Mouse (Mus musculus) hindbrain, embryonic 16.5 days (tissue): ENCODE measurements at regions not wholly inside any gene's neighbourhood (a gene's known extent, or its start where the extent isn't known, plus 50 kb on each side); places are given as distances from the start of the nearest gene placed in this dataset.
A peak's percentile ranks its signal among the peaks of the same experiment; 100 is the strongest.

Experiments used
- ATAC-seq: fragments of 200-750 bp; cut with Nextera tagmentation; 2 replicates; pipeline ENCODE4 v1.8.0; 2017; ENCODE audit warnings: moderate TSS enrichment, moderate library complexity
- H3K27ac ChIP-seq: fragments of 300-500 bp; sonication (generic); 2 replicates; pipeline ENCODE4 v1.5.1; 2014; ENCODE audit warnings: low read depth, mild to moderate bottlenecking, control low read depth, low read length, moderate library complexity
- H3K27me3 ChIP-seq: fragments of 300-500 bp; sonication (generic); replicated peaks from 2 replicates; pipeline ENCODE4 v1.6.1; 2014; ENCODE audit warnings: low read length; ENCODE audit not compliant: control insufficient read depth, insufficient read depth
- H3K36me3 ChIP-seq: fragments of 300-500 bp; sonication (generic); 2 replicates; pipeline ENCODE4 v1.6.1; 2014; ENCODE audit warnings: mild to moderate bottlenecking, low read length, moderate library complexity, mixed read lengths; ENCODE audit not compliant: control insufficient read depth, insufficient read depth
- H3K4me1 ChIP-seq: fragments of 300-500 bp; sonication (generic); 2 replicates; pipeline ENCODE4 v1.6.1; 2014; ENCODE audit warnings: low read depth, low read length; ENCODE audit not compliant: control insufficient read depth, insufficient read depth
- H3K4me2 ChIP-seq: fragments of 300-500 bp; sonication (generic); 2 replicates; pipeline ENCODE4 v1.6.1; 2014; ENCODE audit warnings: mild to moderate bottlenecking, low read length, control low read depth, moderate library complexity
- H3K4me3 ChIP-seq: fragments of 300-500 bp; sonication (generic); 2 replicates; pipeline ENCODE4 v1.5.1; 2014; ENCODE audit warnings: mild to moderate bottlenecking, low read length, control low read depth, moderate library complexity
- H3K9ac ChIP-seq: fragments of 300-500 bp; sonication (generic); 2 replicates; pipeline ENCODE4 v1.6.1; 2014; ENCODE audit warnings: low read depth, mild to moderate bottlenecking, control low read depth, low read length, moderate library complexity
- H3K9me3 ChIP-seq: fragments of 300-500 bp; sonication (generic); 2 replicates; pipeline ENCODE4 v1.6.1; 2014; ENCODE audit warnings: mild to moderate bottlenecking, low read length, moderate library complexity; ENCODE audit not compliant: control insufficient read depth
- WGBS: fragments of 180-500 bp; shearing (Covaris S2); extraction: QIAGEN DNeasy Blood & Tissue Kit; methylation state at CpG from one replicate; pipeline ENCODE4 v1.1.7; 2014; 5-methylcytosine and 5-hydroxymethylcytosine counted together

- no peak overlapping the region for H3K27ac ChIP-seq
- no peaks in the 10 kb centered on the region for H3K36me3 ChIP-seq
- H3K27me3 ChIP-seq, result no peaks in the 10 kb centered on the region
- no peaks in the 10 kb centered on the region for H3K9me3 ChIP-seq
- H3K9ac ChIP-seq, result no peak overlapping the region
- ATAC-seq, result no peak
- 88% methylated on average over 13 of the region's 13 CpGs for WGBS
- no peak overlapping the region for H3K4me2 ChIP-seq
- H3K4me1 ChIP-seq, result peaks cover 5% of the 10 kb centered on the region; the same call in 1 of the 2 replicates
- H3K4me3 ChIP-seq, result no peak overlapping the region
These were observed 54.4 kb upstream of the Lrpprc start for GRCm38 (mm10) chr17:84844950-84845349.

GRCm38 (mm10) chr17:84846141-84846540 is 55.6 kb upstream of the Lrpprc start:
- no peaks in the 10 kb centered on the region for H3K9me3 ChIP-seq
- ATAC-seq, result no peak
- no peak overlapping the region for H3K4me2 ChIP-seq
- no peak overlapping the region for H3K4me3 ChIP-seq
- H3K27me3 ChIP-seq, result no peaks in the 10 kb centered on the region
- WGBS, result 94% methylated on average over 9 of the region's 9 CpGs
- H3K27ac ChIP-seq, result no peak overlapping the region
- no peaks in the 10 kb centered on the region for H3K36me3 ChIP-seq
- H3K9ac ChIP-seq, result no peak overlapping the region
- H3K4me1 ChIP-seq, result peaks cover 5% of the 10 kb centered on the region; the same call in 1 of the 2 replicates

GRCm38 (mm10) chr17:84848385-84849030 is 57.9 kb upstream of the Lrpprc start:
- Histone ChIP-seq H3K9ac (no peak overlapping the region), H3K27me3 (no peaks in the 10 kb centered on the region), H3K36me3 (no peaks in the 10 kb centered on the region), H3K4me3 (no peak overlapping the region), H3K4me1 (peaks cover 5% of the 10 kb centered on the region; the same call in 1 of the 2 replicates), H3K4me2 (no peak overlapping the region), H3K9me3 (no peaks in the 10 kb centered on the region), H3K27ac (no peak overlapping the region)
- peak; percentile 14; the same call in 1 of the 2 replicates for ATAC-seq
- 21% methylated on average over 14 of the region's 14 CpGs for WGBS

- no peaks in the 10 kb centered on the region for H3K36me3 ChIP-seq
- no peak for ATAC-seq
- H3K4me1 ChIP-seq, result peaks cover 5% of the 10 kb centered on the region; the same call in 1 of the 2 replicates
- H3K9me3 ChIP-seq, result no peaks in the 10 kb centered on the region
- H3K4me3 ChIP-seq, result no peak overlapping the region
- H3K27me3 ChIP-seq, result no peaks in the 10 kb centered on the region
- H3K9ac ChIP-seq, result no peak overlapping the region
- H3K4me2 ChIP-seq, result no peak overlapping the region
- no peak overlapping the region for H3K27ac ChIP-seq
- 47% methylated on average over 6 of the region's 6 CpGs for WGBS
These were observed 58.4 kb upstream of the Lrpprc start for GRCm38 (mm10) chr17:84849031-84849405.

- H3K9me3 ChIP-seq, result no peaks in the 10 kb centered on the region
- H3K36me3 ChIP-seq, result no peaks in the 10 kb centered on the region
- no peak overlapping the region for H3K4me2 ChIP-seq
- WGBS, result 81% methylated on average over 5 of the region's 5 CpGs
- no peak overlapping the region for H3K4me3 ChIP-seq
- peaks cover 5% of the 10 kb centered on the region; the same call in 1 of the 2 replicates for H3K4me1 ChIP-seq
- ATAC-seq, result no peak
- H3K27me3 ChIP-seq, result no peaks in the 10 kb centered on the region
- H3K27ac ChIP-seq, result no peak overlapping the region
- no peak overlapping the region for H3K9ac ChIP-seq
These were observed 59.9 kb upstream of the Lrpprc start for GRCm38 (mm10) chr17:84850464-84850863.

GRCm38 (mm10) chr17:84850893-84851292 is 60.3 kb upstream of the Lrpprc start:
- 85% methylated on average over 5 of the region's 5 CpGs for WGBS
- H3K4me3 ChIP-seq, result no peak overlapping the region

GRCm38 (mm10) chr17:84856971-84857370 is 66.4 kb upstream of the Lrpprc start:
- H3K36me3 ChIP-seq, result no peaks in the 10 kb centered on the region
- H3K27ac ChIP-seq, result no peak overlapping the region
- WGBS, result 95% methylated on average over 6 of the region's 6 CpGs
- no peaks in the 10 kb centered on the region for H3K9me3 ChIP-seq
- ATAC-seq, result no peak
- no peaks in the 10 kb centered on the region for H3K27me3 ChIP-seq
- H3K4me2 ChIP-seq, result no peak overlapping the region
- no peaks in the 10 kb centered on the region for H3K4me1 ChIP-seq
- H3K9ac ChIP-seq, result no peak overlapping the region
- no peak overlapping the region for H3K4me3 ChIP-seq

More at GRCm38 (mm10) chr17:84850893-84851292, 60.3 kb upstream of the Lrpprc start:
- peaks cover 5% of the 10 kb centered on the region; the same call in 1 of the 2 replicates for H3K4me1 ChIP-seq
- no peak overlapping the region for H3K27ac ChIP-seq
- no peak overlapping the region for H3K9ac ChIP-seq
- H3K4me2 ChIP-seq, result no peak overlapping the region
- no peaks in the 10 kb centered on the region for H3K27me3 ChIP-seq
- no peak for ATAC-seq
- H3K9me3 ChIP-seq, result no peaks in the 10 kb centered on the region
- H3K36me3 ChIP-seq, result no peaks in the 10 kb centered on the region

- Histone ChIP-seq H3K36me3 (no peaks in the 10 kb centered on the region), H3K4me2 (no peak overlapping the region), H3K4me3 (no peak overlapping the region), H3K27me3 (no peaks in the 10 kb centered on the region), H3K27ac (no peak overlapping the region), H3K4me1 (no peaks in the 10 kb centered on the region), H3K9me3 (no peaks in the 10 kb centered on the region), H3K9ac (no peak overlapping the region)
- WGBS, result 48% methylated on average over 4 of the region's 4 CpGs
- no peak for ATAC-seq
These were observed 68.2 kb upstream of the Lrpprc start for GRCm38 (mm10) chr17:84858830-84859229.

GRCm38 (mm10) chr17:84859916-84860315 is 69.3 kb upstream of the Lrpprc start:
- no peak overlapping the region for H3K4me3 ChIP-seq
- no peaks in the 10 kb centered on the region for H3K27me3 ChIP-seq
- 72% methylated on average over 8 of the region's 8 CpGs for WGBS
- no peaks in the 10 kb centered on the region for H3K36me3 ChIP-seq
- no peak overlapping the region for H3K4me2 ChIP-seq
- no peak overlapping the region for H3K9ac ChIP-seq
- no peaks in the 10 kb centered on the region for H3K4me1 ChIP-seq
- H3K27ac ChIP-seq, result no peak overlapping the region
- H3K9me3 ChIP-seq, result no peaks in the 10 kb centered on the region
- no peak for ATAC-seq
